ENCODE assay signal across 8 mouse cellular contexts in the genomic region with DNA sequence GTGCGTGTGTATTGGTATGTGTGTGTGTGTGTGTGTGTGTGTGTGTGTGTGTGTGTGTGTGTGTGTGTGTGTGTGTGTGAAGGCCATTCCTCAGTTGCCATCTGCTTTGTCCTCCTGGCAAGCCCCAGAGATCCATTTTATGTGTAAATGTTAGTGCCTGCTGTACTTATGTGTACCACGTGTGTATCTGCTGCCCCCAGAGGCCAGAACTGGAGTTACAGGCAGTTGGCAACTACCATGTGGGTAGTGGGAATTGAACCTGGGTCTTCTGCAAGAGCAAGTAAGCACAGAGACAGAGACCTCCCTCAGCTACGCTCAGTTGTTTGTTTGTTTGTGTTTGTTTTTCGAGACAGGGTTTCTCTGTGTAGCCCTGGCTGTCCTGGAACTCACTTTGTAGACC. TPM values are rescaled to one million over a fixed set of nuclear protein-coding genes. Genes with fewer than 3 reads are reported as not detected.
DNase-seq lines count a peak whose midpoint lies in the region; ATAC-seq and TF ChIP-seq lines count a peak whose summit lies in the region.
"Had no signal": no experiment of that assay in that cellular context is flagged by ENCODE, and none has a peak within 500 bp of the region (broad histone marks: within the 10 kb centered on the region; RNA-seq: fewer than 3 reads in every experiment).

No protein-coding gene starts in this region.

- TF ChIP-seq POLR2A in small intestine, adult 2 months (IDR thresholded peaks at IDR 0.05; ENCODE audit: low read depth, low read length), result no peak

- no peak for ATAC-seq in liver, embryonic 11.5 days (replicated peaks; ENCODE audit: low FRiP score)
- ATAC-seq in hindbrain, postnatal 0 days, result no peak

- H3K4me2 ChIP-seq in liver, embryonic 11.5 days, result no peak overlapping the region
- H3K4me2 ChIP-seq in hindbrain, postnatal 0 days (ENCODE audit: low read depth, low read length), result no peak overlapping the region
- H3K4me2 ChIP-seq: heart, embryonic 15.5 days had no signal

- no peaks in the 10 kb centered on the region for H3K27me3 ChIP-seq in liver, embryonic 11.5 days (replicated peaks; ENCODE audit: control insufficient read depth, insufficient read depth, low read length)
- H3K27me3 ChIP-seq in hindbrain, postnatal 0 days (ENCODE audit: insufficient read depth, low read length), result no peaks in the 10 kb centered on the region
- no peaks in the 10 kb centered on the region for H3K27me3 ChIP-seq in small intestine, adult 2 months (ENCODE audit: control insufficient read depth, insufficient read depth, low read length)
- H3K27me3 ChIP-seq: heart, embryonic 15.5 days had no signal

- DNase-seq in liver, result peak; percentile 70
- DNase-seq in liver, embryonic 11.5 days (ENCODE audit: low spot score), result no peak
- DNase-seq in T-cell, adult 2 months (ENCODE audit: low spot score), result peak; percentile 43
- peak; percentile 71 to 83 for DNase-seq in cerebellum, postnatal 14 days
- peak; percentile 71 for DNase-seq in hindbrain, postnatal 0 days (ENCODE audit: low spot score)
- peak; percentile 60 to 70 for DNase-seq in lung, adult 18-20 months

- H3K9me3 ChIP-seq in liver, embryonic 11.5 days (ENCODE audit: control insufficient read depth, low read length), result no peaks in the 10 kb centered on the region
- H3K9me3 ChIP-seq in hindbrain, postnatal 0 days (ENCODE audit: low read length), result no peaks in the 10 kb centered on the region
- H3K9me3 ChIP-seq: heart, embryonic 15.5 days had no signal

- TF ChIP-seq CTCF in hindbrain, postnatal 0 days (IDR thresholded peaks at IDR 0.05; ENCODE audit: low read depth), result peak; percentile 76
- TF ChIP-seq CTCF in small intestine, adult 2 months (IDR thresholded peaks at IDR 0.05; ENCODE audit: extremely low read depth, insufficient read length, insufficient replicate concordance, low read depth, low read length), result peak; percentile 69; the same call in 1 of the 2 replicates

- WGBS in liver, embryonic 11.5 days, result 52% methylated on average over 4 of the region's 4 CpGs
- WGBS in hindbrain, postnatal 0 days, result 56% methylated on average over 4 of the region's 4 CpGs
- 60% methylated on average over 4 of the region's 4 CpGs for WGBS in small intestine, adult 2 months

- no peak overlapping the region for H3K4me3 ChIP-seq in liver, embryonic 11.5 days (ENCODE audit: low read depth, low read length)
- H3K4me3 ChIP-seq in hindbrain, postnatal 0 days (ENCODE audit: low read length), result no peak overlapping the region
- no peak overlapping the region for H3K4me3 ChIP-seq in small intestine, adult 2 months (ENCODE audit: low read depth, low read length)
- H3K4me3 ChIP-seq: heart, embryonic 15.5 days had no signal

- H3K36me3 ChIP-seq in liver, embryonic 11.5 days (ENCODE audit: control insufficient read depth, insufficient read depth, low read length), result no peaks in the 10 kb centered on the region
- H3K36me3 ChIP-seq in hindbrain, postnatal 0 days (ENCODE audit: insufficient read depth, low read length), result no peaks in the 10 kb centered on the region
- no peaks in the 10 kb centered on the region for H3K36me3 ChIP-seq in small intestine, adult 2 months (ENCODE audit: control insufficient read depth, insufficient read depth, low read length)
- H3K36me3 ChIP-seq: heart, embryonic 15.5 days had no signal

- no peaks in the 10 kb centered on the region; the same call in 1 of the 2 replicates for H3K4me1 ChIP-seq in liver, embryonic 11.5 days (replicated peaks; ENCODE audit: control insufficient read depth, insufficient read depth, low read length)
- H3K4me1 ChIP-seq in hindbrain, postnatal 0 days (ENCODE audit: insufficient read depth, low read length), result 0 out of 2 replicates have a peak, but pooled peaks cover 3% of the 10 kb centered on the region
- peaks cover 4% of the 10 kb centered on the region for H3K4me1 ChIP-seq in small intestine, adult 2 months (ENCODE audit: control insufficient read depth, insufficient read depth, insufficient read length, low read length)

- H3K9ac ChIP-seq in liver, embryonic 11.5 days (ENCODE audit: low read depth, low read length), result no peak overlapping the region
- no peak overlapping the region for H3K9ac ChIP-seq in hindbrain, postnatal 0 days (replicated peaks; ENCODE audit: low read length)
- H3K9ac ChIP-seq: heart, embryonic 15.5 days had no signal

- no peak overlapping the region for H3K27ac ChIP-seq in liver, embryonic 11.5 days (ENCODE audit: low read depth, low read length)
- no peak overlapping the region for H3K27ac ChIP-seq in hindbrain, postnatal 0 days
- no peak overlapping the region for H3K27ac ChIP-seq in small intestine, adult 2 months (ENCODE audit: insufficient read depth, low read depth, low read length)
- H3K27ac ChIP-seq: heart, embryonic 15.5 days had no signal

RNA-seq across cellular contexts. Expression of a gene that starts 31.2 kb away (rescaled TPM):
- polyA plus RNA-seq in liver, embryonic 11.5 days (2014; fragmentation: Nextera tagmentation; extraction: Ambion mirVana), result 28.2 and 29.9 TPM in 2 replicates
- total RNA-seq in hindbrain, postnatal 0 days (2014; rRNA removed), result 18.3 and 18.9 TPM in 2 replicates
- 4.8 and 5.5 TPM in 2 replicates for polyA plus RNA-seq in hindbrain, postnatal 0 days (2015; fragmentation: Nextera tagmentation; extraction: Ambion mirVana)
- polyA plus RNA-seq in small intestine, adult 2 months (2012; rRNA removed), result 14.8 and 27.5 TPM in 2 replicates

RNA-seq across cellular contexts. Expression of a gene that starts 47.8 kb away (rescaled TPM):
- 6.4 and 7.0 TPM in 2 replicates for polyA plus RNA-seq in liver, embryonic 11.5 days (2014; fragmentation: Nextera tagmentation; extraction: Ambion mirVana)
- total RNA-seq in hindbrain, postnatal 0 days (2014; rRNA removed), result 32.6 and 41.3 TPM in 2 replicates
- polyA plus RNA-seq in hindbrain, postnatal 0 days (2015; fragmentation: Nextera tagmentation; extraction: Ambion mirVana), result 27.3 and 27.6 TPM in 2 replicates
- polyA plus RNA-seq in small intestine, adult 2 months (2012; rRNA removed), result 9.2 and 14.8 TPM in 2 replicates
